Mouse (Mus musculus) frontal cortex, adult 2 months (tissue): ENCODE measurements around the gene Atg4a-ps. TPM values are rescaled to one million over a fixed set of nuclear protein-coding genes. Genes with fewer than 3 reads are reported as not detected.

Experiments used
- polyA plus RNA-seq: library from polyadenylated mRNA; depleted of rRNA; stranded (reverse); fragments of >200 nt; gene quantifications from 2 replicates; pipeline ENCODE4 v1.2.3, GENCODE M21; 2012; rRNA removed

The Atg4a-ps gene
- polyA plus RNA-seq, 1 experiment = 0.12 TPM

Other genes starting within 250 kb of the Atg4a-ps start
- 61.9 and 68.6 TPM in 2 replicates for gene Syt6, start 70.8 kb downstream of the Atg4a-ps start, polyA plus RNA-seq
- 11.0 and 14.8 TPM in 2 replicates for gene Olfml3, start 91.9 kb upstream of the Atg4a-ps start, polyA plus RNA-seq
- not detected in 2 replicates for gene Gm10964, start 93.3 kb upstream of the Atg4a-ps start, polyA plus RNA-seq
- gene Hipk1, start 145.5 kb upstream of the Atg4a-ps start, polyA plus RNA-seq = 43.6 and 48.6 TPM in 2 replicates
- 5.0 and 6.3 TPM in 2 replicates for gene Dclre1b, start 163.4 kb upstream of the Atg4a-ps start, polyA plus RNA-seq
- gene Ap4b1, start 163.5 kb upstream of the Atg4a-ps start, polyA plus RNA-seq = 14.7 and 15.7 TPM in 2 replicates
- gene Gm43064, start 163.5 kb upstream of the Atg4a-ps start, polyA plus RNA-seq = 0.20 TPM in 1 of 2 replicates, not detected in the other
- 2.6 and 2.8 TPM in 2 replicates for gene Bcl2l15, start 186.5 kb upstream of the Atg4a-ps start, polyA plus RNA-seq
- 0.92 and 1.1 TPM in 2 replicates for gene Ptpn22, start 213.7 kb upstream of the Atg4a-ps start, polyA plus RNA-seq